ENCODE assay signal across 13 mouse cellular contexts in genomic region chr11:117279993-117280392, GRCm38 (mm10).
DNase-seq lines count a peak whose midpoint lies in the region; ATAC-seq and TF ChIP-seq lines count a peak whose summit lies in the region.
"Had no signal": no experiment of that assay in that cellular context is flagged by ENCODE, and none has a peak within 500 bp of the region (broad histone marks: within the 10 kb centered on the region; RNA-seq: fewer than 3 reads in every experiment).

No protein-coding gene starts in this region.

- H3K4me1 ChIP-seq in neural tube, embryonic 15.5 days = peaks cover 60% of the 10 kb centered on the region
- peaks cover 86% of the 10 kb centered on the region for H3K4me1 ChIP-seq in liver, adult 2 months (ENCODE audit: control insufficient read depth, insufficient read depth, low read length)

- DNase-seq in neural tube, embryonic 10.5 days (ENCODE audit: extremely low spot score, low spot score) = peak; percentile 75
- DNase-seq in kidney, adult 9 months = peak; percentile 77
- DNase-seq in liver, adult 2 months (ENCODE audit: extremely low read depth, low read depth, low spot score) = peak; percentile 97
- no peak for DNase-seq in cerebellum, postnatal 25 days
- DNase-seq in left cerebral cortex, postnatal 25 days (ENCODE audit: low spot score in 2 of 2) = no peak
- no peak for DNase-seq in spleen, adult 18-20 months
- DNase-seq: layer of hippocampus, postnatal 36 days; right cerebral cortex, postnatal 25 days had no signal

- no peak overlapping the region for H3K9ac ChIP-seq in neural tube, embryonic 15.5 days (replicated peaks)
- H3K9ac ChIP-seq in liver, adult 2 months (ENCODE audit: low read depth, low read length) = peak overlapping the region; percentile 30; the same call in 1 of the 2 replicates
- H3K9ac ChIP-seq: neural tube, embryonic 12.5 days had no signal

- TF ChIP-seq CTCF in liver, adult 2 months (IDR thresholded peaks at IDR 0.05; ENCODE audit: low read depth, low read length) = peak; percentile 86

- no peak for TF ChIP-seq POLR2A in liver, adult 2 months (IDR thresholded peaks at IDR 0.05; ENCODE audit: extremely low read depth, insufficient read depth, low read length)

- H3K9me3 ChIP-seq in neural tube, embryonic 15.5 days (replicated peaks) = no peaks in the 10 kb centered on the region
- H3K9me3 ChIP-seq: neural tube, embryonic 12.5 days had no signal

- no peak overlapping the region for H3K4me3 ChIP-seq in neural tube, embryonic 15.5 days (replicated peaks)
- H3K4me3 ChIP-seq in liver, adult 2 months (ENCODE audit: insufficient read depth, low read depth, low read length) = no peak overlapping the region
- H3K4me3 ChIP-seq: neural tube, embryonic 12.5 days had no signal

- WGBS in neural tube, embryonic 15.5 days = 54% methylated on average over 4 of the region's 4 CpGs
- 22% methylated on average over 4 of the region's 4 CpGs for WGBS in liver, adult 2 months

- H3K27ac ChIP-seq in neural tube, embryonic 15.5 days (replicated peaks) = no peak overlapping the region
- peak overlapping the region; percentile 58 for H3K27ac ChIP-seq in liver, adult 2 months (replicated peaks; ENCODE audit: insufficient read depth, low read depth, low read length)
- H3K27ac ChIP-seq: macrophage; neural tube, embryonic 12.5 days had no signal

- H3K27me3 ChIP-seq in neural tube, embryonic 15.5 days (replicated peaks) = no peaks in the 10 kb centered on the region
- H3K27me3 ChIP-seq in liver, adult 2 months (ENCODE audit: control insufficient read depth, insufficient read depth, low read length) = no peaks in the 10 kb centered on the region
- H3K27me3 ChIP-seq: neural tube, embryonic 12.5 days had no signal

- H3K4me2 ChIP-seq in neural tube, embryonic 15.5 days = no peak overlapping the region
- H3K4me2 ChIP-seq: neural tube, embryonic 12.5 days had no signal

- ATAC-seq in neural tube, embryonic 15.5 days (ENCODE audit: low FRiP score) = no peak
- ATAC-seq: forebrain, embryonic 16.5 days; hindbrain, embryonic 16.5 days had no signal

- no peaks in the 10 kb centered on the region for H3K36me3 ChIP-seq in neural tube, embryonic 15.5 days
- no peaks in the 10 kb centered on the region for H3K36me3 ChIP-seq in liver, adult 2 months (ENCODE audit: control insufficient read depth, insufficient read depth, low read length)
- H3K36me3 ChIP-seq: neural tube, embryonic 12.5 days had no signal

- intact Hi-C loops in left cerebral cortex, postnatal 25 days (cut with DNase I) = no loop called here

- peaks cover 33% of the 10 kb centered on the region; the same call in 1 of the 2 replicates for H3K79me2 ChIP-seq in liver, adult 2 months (ENCODE audit: control insufficient read depth, insufficient read depth, low read length)

Comparison
In these comparisons a context has a peak if more than half of its experiments do, and no peak if none do; other contexts are left out.
1. DNase-seq: peak in neural tube, embryonic 10.5 days (single experiment), kidney, adult 9 months (single experiment) and liver, adult 2 months (single experiment); none in cerebellum, postnatal 25 days (0 of 2), left cerebral cortex, postnatal 25 days (0 of 2) and spleen, adult 18-20 months (0 of 2).